Mouse (Mus musculus): ENCODE results near the gene Whrn.

The Whrn gene

DNA sequence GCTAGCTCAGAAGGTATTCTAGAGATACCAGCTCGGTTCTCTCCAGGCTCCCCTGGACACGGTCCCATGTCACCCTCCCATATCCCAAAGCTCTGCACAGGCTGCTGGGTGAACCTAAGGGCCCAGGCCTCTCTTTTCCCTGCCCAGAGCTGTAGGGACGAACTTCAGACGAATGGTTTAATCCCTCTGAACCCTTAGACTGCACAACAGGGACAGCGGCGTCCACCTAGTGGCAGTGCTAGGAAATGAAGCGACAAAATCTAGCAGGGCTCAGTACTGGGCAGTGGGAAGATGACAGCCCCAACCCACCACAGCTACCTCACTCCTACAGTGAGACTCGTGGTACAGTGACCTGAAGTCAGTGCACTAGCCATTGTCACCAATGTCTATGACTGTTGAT, 87.1 kb downstream of the Whrn start:
- peak; percentile 61 to 69 for DNase-seq (ENCODE audit: low spot score in 2 of 2)

DNA sequence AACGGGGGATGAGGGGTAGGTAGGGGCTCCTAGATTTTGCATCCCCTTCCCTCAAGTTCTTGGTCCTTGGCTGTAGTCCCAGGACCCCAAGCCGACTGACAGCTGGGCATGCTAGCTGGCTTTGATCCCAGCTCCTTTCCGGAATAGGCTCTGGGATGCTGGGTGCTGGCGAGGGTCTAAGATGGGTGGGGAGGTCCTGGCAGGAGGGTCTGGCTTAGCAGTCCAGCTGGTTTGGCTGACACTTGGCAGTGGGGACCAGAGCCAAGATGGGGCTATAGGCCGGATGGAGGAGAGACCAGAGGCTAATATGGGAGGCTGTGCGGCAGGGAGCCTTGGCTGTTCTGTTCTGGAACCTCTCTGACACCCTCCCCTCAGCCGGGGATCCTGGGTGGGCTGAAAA, 87.5 kb downstream of the Whrn start:
- no peak for DNase-seq (ENCODE audit: low spot score in 2 of 2)

DNA sequence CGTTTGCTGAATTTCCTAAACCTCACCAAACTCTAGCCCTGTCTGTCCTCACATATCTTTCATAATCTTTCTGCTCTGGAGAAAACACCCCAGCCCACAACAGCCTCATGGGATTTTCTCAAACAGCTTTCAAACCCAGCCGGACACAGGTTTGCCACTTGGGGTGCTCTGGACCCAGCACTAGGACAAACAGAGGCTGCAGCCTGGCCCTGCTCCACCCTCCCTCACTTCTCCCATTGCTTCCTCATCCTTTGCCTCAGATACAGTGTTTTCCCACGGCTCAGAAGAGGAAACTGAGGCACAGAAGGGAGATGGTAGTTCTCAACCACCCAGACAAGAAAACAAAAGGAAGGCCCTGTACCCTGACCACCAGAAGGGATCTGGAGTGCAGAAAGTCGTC, 90.1 kb downstream of the Whrn start:
- DNase-seq (ENCODE audit: low spot score in 2 of 2): no peak

DNA sequence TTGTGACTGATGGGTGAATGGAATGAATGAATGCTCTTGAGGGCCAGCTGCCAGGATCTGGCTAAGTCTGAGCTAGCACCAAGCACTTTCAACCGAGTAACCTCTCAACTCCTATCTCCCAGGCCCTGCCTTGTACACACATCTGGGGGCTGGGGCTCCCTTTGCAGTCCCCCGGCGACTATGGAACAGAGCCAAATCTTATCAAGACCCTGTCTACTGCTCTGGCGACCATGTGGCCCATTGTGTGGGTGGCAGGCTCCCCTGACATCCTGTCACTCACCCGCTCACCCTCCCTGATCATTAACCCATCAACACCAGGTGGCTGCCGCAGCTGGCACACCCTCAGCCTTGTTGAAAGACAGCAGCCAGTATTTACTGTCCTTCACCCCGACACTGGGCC, 90.7 kb downstream of the Whrn start:
- no peak for DNase-seq (ENCODE audit: low spot score in 2 of 2)

DNA sequence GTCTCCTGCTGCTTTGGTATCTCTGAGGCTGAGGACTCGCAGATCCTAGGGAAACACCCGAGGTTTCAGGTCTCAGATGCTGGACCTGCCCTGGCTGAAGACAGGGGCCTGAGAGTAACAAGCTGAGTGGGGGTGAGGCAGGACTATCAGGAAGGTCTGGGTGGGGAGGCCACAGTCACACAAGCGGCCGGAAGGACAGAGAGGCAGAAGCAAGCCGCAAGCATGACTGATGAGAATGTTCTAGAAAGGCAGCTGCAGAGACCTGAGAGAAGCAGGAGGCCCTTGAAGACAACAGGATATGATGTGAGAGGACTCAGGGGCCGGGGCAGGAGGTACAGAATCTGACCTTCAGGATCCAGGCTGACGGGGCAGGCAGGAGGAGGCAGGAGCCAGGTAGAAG, 91.6 kb downstream of the Whrn start:
- no peak for DNase-seq (ENCODE audit: low spot score in 2 of 2)

DNA sequence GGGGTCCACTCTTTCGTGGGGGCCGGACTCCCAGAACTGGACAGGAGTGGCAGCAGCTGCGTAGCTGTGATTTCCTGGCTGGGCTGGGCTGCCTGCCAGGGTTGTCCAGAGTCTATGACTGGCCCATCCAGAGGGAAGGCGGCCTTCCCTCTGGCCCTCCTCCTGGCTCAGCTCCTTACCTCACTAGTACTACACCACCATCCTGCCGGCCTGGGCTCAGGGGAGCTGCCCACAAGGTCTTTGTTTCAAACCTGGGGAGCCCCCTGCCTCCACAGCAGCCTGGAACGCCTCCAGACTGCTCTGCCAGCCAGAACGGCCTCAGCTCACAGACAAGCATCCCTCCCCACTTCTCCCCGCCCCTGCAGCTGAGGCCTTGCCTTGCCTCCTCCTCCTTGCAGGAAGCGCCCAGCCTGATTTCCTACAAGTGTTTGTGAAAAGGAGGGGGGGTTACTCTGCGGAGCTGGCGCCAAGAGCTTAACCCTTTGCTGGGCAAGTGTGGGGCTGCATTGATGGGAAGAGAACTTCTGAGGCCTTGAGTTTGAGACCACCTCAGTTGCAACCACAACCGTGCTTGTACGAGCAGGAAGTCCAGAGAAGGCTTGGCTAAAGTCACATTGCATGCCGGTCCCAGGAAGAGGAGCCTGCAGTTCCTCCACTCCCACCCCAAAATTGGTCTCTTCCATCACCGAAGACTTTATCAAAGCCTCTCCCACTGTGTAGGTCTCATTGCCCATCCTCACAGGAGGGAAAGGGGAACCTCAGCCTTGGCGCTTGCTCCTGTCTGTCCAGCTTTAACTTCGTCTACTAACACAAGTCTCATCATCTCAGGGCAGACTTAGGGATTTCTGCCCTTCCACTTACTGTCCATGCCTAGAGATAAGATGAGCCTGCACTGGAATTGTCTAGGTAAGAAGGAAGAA, 92.5 kb downstream of the Whrn start, which contains the start of gene Akna:
TSS of gene Akna (minus strand) at position 315 of the 920 bp plus-strand sequence.
- DNase-seq (ENCODE audit: low spot score in 2 of 2): peak; percentile 59 to 66

DNA sequence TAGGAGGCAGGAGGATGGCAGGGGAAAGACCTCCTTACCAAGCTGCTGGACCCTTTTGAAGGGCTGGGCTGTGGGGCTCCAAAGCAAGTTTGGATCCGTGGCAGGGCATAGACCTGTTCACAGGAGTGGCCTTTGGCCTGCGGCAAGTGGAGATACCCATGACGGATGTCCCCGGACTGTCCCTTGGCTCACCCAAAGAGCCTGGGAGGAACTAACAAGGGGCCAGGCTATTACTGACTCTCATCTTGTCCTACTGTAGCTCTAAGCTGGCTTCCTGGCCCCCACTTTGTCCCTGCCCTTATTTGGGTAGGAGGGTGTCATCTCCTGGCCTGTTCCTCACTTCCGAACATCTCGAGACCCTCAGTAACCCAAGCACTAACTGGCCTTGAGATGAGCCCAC, 93.2 kb downstream of the Whrn start:
- no peak for DNase-seq (ENCODE audit: low spot score in 2 of 2)

DNA sequence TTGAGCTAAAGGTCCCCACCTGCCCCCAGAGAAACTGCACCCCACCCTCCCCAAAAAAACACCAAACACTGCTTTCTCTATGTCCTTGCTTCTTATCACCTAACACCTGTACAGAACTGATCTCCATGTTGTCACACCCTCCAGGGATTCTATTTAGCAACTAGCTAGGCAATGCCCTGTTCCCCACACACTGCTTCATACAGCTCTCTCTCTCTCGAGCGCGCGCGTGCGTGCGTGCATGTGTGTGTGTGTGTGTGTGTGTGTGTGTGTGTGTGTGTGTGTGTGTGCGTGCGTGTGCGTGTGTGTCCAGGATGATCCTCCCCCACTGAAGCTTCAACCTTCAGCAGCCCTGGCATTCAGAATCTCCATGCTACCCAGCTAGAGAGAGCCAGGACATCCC, 93.7 kb downstream of the Whrn start:
- DNase-seq (ENCODE audit: low spot score in 2 of 2): no peak

DNA sequence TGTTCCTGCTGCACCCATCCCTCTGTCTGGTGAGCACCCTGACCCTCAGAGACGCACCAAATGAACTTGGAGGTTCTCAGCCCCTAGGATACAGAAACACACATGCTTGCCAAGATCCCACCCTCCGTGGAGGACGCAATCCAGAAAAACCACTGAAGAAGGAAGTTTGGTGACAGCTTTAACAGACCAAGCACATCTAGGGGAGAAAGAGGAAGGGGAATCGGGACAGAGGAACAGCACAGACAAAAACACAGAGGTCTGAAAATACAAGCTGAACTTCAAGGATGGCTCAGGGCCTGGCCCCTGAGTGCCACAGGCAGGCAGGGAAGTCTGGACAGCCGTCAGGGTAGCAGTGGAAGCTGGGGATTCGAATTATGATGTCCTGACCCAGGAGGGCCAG, 94.2 kb downstream of the Whrn start:
- DNase-seq (ENCODE audit: low spot score in 2 of 2): no peak

DNA sequence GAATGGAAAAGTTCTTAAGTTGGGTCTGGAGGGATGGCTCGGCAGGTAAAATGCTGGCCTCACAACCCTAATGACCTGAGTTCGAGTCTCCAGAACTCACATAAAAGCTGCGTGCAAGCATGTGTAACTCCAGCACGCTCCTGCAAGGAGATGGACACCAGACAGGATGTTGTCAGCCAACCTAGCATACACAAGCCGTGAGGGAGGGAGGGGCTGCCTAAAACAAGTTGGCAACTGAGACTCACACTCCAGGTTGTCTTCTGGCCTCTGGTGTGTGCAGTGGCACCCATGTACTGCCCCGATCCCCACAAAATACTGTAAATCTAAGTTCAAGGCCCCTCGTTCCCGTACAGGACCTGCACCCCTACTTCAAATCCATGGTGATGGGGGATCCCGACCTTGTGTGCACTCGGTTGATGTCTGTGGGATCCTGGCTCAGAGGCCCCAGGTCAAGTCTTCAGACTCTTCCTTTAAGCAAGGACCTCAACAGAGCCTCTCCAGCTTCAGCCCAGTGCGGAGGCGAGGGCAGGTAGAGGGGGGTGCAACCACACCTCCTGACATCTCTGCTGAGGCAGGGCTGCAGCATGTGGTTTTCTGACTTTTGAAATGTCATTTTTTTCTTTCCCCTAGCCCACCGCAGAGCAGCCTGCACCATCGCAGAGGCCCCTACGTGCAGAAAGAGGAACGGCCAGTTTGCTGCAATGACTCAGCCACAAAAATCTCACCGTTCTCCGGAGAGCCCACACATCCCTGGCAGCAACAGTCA, 95.1 kb downstream of the Whrn start:
- no peak for DNase-seq (ENCODE audit: low spot score in 2 of 2)

DNA sequence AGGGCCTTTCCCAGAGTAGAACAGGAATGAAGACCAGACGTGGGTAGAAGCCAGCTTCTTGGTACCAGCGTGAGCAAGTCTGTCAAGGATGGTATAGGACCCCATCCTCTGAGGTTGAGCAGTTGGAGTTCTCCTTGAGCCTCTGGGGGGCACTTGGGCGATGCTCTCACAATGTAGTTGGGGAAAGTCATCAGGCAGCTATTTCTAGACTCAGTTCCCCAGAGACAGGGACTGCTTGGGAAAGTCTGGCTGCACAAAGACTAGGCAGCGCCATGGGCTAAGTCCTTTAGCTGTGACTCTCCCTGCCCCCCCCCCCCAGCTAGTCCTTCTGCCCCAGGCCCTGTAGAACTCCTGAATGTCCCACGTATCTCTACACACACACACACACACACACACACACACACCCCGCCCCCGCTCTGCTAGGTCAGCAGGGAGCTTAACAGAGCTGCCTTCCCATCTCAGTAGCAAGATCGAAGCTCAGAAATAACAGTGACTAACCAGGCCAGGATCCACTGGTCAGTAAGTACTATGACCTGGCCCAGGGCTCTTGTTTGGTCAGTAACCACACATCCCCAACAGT, 96.0 kb downstream of the Whrn start:
- no peak for DNase-seq (ENCODE audit: low spot score in 2 of 2)

DNA sequence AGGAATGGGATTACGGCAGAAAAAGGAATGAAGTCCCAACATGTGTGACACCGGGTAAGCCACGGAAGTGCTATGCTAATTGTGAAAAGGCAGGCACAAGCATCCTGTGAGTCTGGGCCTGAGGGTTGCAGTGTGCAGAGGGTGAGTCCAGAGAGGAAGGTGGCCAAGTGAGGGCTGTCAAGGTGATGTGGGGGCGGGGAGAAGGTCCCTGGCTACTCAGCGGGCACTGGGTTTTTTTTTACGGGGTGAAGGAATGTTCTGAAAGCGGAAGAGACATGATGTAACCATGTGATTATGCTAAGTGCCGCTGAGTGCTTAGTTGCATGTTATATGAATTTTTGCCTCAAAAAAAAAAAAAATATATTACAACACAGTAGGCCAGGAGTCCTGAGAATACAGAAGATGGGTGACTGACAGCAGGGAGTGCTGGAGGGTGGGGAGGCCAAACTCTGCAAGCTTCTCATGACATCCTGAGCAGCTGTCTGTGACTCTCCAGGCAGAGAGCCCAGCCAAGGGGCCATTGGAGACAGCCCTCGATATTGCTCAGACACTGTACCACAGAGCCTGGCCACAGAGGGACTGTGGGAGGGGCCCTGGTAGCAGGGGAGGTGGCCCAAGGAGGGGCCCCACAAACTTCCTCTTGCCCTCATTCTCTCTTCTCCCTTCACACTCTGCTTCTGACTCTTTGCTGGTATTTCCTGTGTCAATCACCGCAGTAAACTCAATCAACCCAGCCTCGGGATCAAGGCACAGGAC, 96.8 kb downstream of the Whrn start:
- DNase-seq (ENCODE audit: low spot score in 2 of 2): no peak

DNA sequence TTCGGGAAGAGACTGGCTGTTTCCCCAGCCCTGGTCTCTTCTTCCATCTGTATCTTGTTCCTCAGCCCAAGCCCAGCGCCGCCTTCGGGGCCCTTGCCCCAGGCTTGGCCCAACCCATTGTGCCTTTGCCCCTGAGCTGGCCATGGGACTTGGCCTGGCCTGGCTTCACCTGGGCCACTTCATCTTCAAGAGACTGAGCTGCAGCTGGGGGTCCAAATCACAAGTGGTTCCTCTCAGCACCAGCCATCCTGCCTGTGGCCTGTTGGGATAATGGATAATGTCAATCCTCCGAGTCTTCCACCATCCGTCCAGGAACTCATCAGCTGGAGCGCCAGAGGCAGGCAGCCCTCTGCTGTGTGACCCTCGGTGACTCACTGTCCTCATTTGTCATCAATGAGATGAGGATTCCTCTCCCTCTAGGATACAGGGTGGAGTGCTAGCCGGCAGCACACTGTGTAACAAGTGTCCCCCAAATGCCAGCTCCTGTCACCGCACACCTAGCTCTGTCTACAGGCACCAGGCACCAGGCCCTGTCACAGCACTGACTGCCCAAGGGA, 97.7 kb downstream of the Whrn start:
- no peak for DNase-seq (ENCODE audit: low spot score in 2 of 2)

DNA sequence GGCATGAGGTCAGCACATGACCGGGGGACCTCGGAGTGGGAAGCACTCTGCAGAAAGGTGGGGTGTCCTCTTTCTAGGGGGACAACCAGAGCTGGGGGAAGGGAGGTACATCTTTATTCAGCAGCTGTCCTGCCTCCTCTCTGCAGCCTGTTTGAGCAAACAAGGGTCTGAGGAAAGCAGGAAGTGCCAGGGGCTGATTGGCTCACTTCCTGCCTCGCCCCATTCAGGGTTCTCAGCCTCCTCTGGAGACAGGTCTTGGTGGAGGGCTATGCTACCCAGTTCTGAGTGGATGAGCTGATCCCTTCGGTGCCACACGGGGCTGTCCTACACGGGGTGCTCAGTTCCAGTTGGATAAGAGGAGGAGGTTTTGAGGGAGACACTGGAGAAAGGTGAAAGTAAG, 104.5 kb downstream of the Whrn start:
- DNase-seq (ENCODE audit: low spot score in 2 of 2): no peak

DNA sequence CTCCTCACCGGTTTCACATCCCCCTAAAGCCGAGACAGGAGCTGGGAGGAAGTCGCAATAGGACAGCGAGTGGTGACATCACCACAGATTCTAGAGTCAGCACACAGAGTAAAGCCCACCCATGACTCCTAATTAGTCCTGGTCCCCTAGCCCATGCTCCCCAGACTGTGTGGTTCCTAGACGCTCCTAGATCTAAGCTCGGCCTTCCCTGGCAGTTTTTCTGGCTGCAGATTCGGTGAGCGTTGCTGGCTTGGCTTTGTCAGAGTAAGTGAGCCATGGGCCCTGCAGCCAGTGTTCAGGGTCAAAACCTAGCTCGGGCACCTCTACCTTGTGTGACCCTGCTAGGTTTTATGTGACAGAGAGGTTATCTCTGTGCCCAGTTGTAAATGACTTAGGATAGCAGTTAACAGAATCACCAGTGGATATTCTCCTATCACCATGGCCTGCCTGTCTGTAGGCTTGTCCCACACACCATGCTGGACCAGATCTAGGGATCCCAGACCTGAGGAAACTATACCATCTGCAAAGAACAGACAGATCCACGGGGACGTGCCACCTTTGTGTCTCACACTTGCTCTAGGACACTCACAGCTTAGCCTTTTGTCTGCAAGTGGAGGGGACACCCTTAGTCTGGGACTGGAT, 105.8 kb downstream of the Whrn start:
- no peak for DNase-seq (ENCODE audit: low spot score in 2 of 2)

DNA sequence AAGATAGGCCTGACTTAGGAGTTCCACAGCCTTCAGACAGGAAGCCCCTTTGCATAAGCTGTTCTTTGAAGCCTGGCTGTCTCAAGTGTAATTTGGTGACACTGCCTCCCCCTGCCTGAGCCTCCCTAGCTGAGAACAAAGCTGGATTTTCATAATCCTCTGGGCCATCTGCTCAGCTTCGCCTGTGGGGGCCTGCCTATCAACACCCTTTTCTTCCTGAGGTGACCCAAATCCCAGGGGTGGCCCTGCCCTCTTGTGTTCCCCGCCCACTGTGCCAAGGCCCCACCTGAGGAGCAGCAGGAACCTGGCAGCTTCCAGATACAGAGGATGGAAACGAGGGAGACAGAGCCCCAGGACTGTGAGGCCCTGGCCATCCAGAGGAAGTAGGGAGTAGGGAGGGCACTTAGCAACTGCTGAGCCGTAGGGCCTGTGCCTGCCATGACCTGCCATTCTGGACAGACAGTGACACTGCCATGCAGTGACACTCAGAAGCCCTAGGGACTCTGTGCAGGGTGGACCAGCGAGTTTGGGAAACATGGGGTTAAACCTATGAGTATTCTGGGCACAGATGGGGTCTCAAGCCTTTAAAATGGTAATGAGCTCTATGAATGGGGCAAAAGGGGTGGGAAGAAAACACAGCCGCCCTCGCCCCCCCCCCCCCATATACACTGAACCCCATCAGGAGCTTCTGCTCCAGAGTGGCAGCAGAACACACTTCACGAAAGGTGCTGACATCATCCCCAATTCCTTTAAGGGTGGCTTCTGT, 106.5 kb downstream of the Whrn start:
- no peak for DNase-seq (ENCODE audit: low spot score in 2 of 2)

DNA sequence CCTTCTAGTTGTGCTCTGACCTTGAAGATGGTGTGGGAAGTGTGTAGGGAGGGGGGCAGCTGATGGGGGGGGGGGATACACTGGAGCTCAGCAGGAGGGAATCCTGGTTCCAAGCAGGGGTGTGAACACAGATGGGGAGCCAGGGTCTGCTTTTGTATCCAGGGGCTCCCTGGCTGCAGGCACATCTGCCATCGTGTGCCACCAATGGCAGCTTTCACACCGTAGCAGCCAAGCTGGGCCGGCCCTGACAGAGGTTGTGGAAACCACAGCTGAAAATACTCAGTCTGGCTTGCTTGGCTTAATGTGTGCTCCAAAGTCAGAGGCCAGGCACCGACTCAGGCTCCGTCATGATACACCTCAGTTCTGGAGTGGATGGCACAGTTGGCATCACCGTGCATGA, 107.8 kb downstream of the Whrn start:
- no peak for DNase-seq (ENCODE audit: low spot score in 2 of 2)

DNA sequence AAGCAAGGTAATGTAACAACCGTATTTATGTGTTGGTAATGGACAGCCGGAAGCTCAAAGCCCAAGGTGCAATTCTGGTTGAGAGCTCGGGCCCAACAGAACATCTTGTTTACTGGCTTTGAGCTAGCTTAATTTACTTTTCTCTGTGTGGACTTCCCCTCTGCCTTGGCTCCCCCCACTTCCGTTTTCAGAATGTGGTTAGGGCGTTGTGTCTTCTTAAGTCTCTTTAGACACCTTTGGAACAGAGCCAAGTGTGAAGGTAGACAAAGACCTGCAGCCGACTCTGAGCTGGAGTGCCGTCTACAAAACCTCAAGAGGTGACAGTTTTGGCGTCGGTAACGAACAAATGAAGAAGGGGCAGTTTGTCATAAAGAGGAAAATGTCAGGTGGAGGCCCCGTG, 110.0 kb downstream of the Whrn start:
- DNase-seq (ENCODE audit: low spot score in 2 of 2): no peak

DNA sequence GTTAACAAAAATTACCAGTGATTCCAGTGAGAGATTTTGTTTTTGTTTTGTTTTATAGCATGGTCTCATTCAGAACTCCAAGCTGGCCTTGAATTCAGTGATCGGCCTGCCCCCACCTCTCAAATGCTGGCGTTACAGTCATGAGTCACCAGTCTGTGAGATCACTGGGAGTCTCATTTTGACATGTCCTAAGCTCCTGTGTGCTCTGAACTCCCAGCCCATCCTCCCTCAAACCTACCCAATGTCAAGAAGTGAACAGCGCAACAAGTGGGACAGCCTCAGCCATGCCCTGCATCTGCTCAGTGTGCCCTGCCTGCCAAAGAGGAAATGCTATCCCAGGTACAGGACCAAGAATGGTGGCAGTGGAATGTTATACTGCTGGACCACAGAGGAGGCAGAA, 110.5 kb downstream of the Whrn start:
- no peak for DNase-seq (ENCODE audit: low spot score in 2 of 2)

DNA sequence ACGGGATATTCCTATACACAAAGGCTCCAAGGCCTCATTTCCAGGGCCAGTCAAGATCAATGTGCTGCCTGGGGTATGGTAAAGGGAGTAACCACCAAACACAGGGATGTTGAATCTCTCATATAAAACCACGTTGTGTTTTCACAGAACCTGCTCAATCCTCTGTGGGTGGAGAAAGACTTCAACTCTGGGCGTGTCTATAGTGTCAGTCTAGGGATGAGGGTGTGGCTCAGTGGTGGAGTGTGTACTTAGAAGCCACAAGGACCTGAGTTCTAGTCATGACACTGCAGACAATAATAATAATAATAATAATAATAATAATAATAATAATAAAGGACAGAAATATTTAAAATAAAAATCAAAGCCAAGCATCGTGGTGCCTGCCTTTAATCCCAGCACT, 111.5 kb downstream of the Whrn start:
- DNase-seq (ENCODE audit: low spot score in 2 of 2): no peak

Data from right cerebral cortex, adult 2 months (tissue).